Mouse (Mus musculus): ENCODE results near the gene Slc35f2.

Slc35f2 gene

GRCm38 (mm10) chr9:53771344-53772021, at the start of gene Slc35f2:
Gene Slc35f2 (plus strand): TSS chr9:53771538.
- no peak for DNase-seq (ENCODE audit: extremely low read depth, insufficient read length, low spot score)

- no peak for DNase-seq (ENCODE audit: extremely low read depth, insufficient read length, low spot score)
Observed at GRCm38 (mm10) chr9:53740829-53741404, 30.4 kb upstream of the Slc35f2 start.

- no peak for DNase-seq (ENCODE audit: extremely low read depth, insufficient read length, low spot score)
Observed at GRCm38 (mm10) chr9:53750411-53750810, 20.9 kb upstream of the Slc35f2 start.

- DNase-seq (ENCODE audit: extremely low read depth, insufficient read length, low spot score), result no peak
Observed at GRCm38 (mm10) chr9:53750899-53751298, 20.4 kb upstream of the Slc35f2 start.

- no peak for DNase-seq (ENCODE audit: extremely low read depth, insufficient read length, low spot score)
Observed at GRCm38 (mm10) chr9:53754801-53755200, 16.5 kb upstream of the Slc35f2 start.

GRCm38 (mm10) chr9:53758142-53758541, 13.2 kb upstream of the Slc35f2 start:
- no peak for DNase-seq (ENCODE audit: extremely low read depth, insufficient read length, low spot score)

GRCm38 (mm10) chr9:53764697-53765096, 6.6 kb upstream of the Slc35f2 start:
- no peak for DNase-seq (ENCODE audit: extremely low read depth, insufficient read length, low spot score)

- DNase-seq (ENCODE audit: extremely low read depth, insufficient read length, low spot score), result no peak
Observed at GRCm38 (mm10) chr9:53768486-53768885, 2.9 kb upstream of the Slc35f2 start.

GRCm38 (mm10) chr9:53770771-53771343, 481 bp upstream of the Slc35f2 start:
- DNase-seq (ENCODE audit: extremely low read depth, insufficient read length, low spot score), result no peak

GRCm38 (mm10) chr9:53772121-53772561, 803 bp downstream of the Slc35f2 start:
- no peak for DNase-seq (ENCODE audit: extremely low read depth, insufficient read length, low spot score)

GRCm38 (mm10) chr9:53775511-53775910, 4.2 kb downstream of the Slc35f2 start:
- DNase-seq (ENCODE audit: extremely low read depth, insufficient read length, low spot score), result no peak

GRCm38 (mm10) chr9:53786561-53787407, 15.4 kb downstream of the Slc35f2 start:
- DNase-seq (ENCODE audit: extremely low read depth, insufficient read length, low spot score), result peak; percentile 70

GRCm38 (mm10) chr9:53793830-53794330, 22.5 kb downstream of the Slc35f2 start:
- no peak for DNase-seq (ENCODE audit: extremely low read depth, insufficient read length, low spot score)

- DNase-seq (ENCODE audit: extremely low read depth, insufficient read length, low spot score), result no peak
Observed at GRCm38 (mm10) chr9:53794490-53794889, 23.2 kb downstream of the Slc35f2 start.

- no peak for DNase-seq (ENCODE audit: extremely low read depth, insufficient read length, low spot score)
Observed at GRCm38 (mm10) chr9:53795351-53795750, 24.0 kb downstream of the Slc35f2 start.

GRCm38 (mm10) chr9:53796386-53796785, 25.0 kb downstream of the Slc35f2 start:
- no peak for DNase-seq (ENCODE audit: extremely low read depth, insufficient read length, low spot score)

- DNase-seq (ENCODE audit: extremely low read depth, insufficient read length, low spot score), result no peak
Observed at GRCm38 (mm10) chr9:53797141-53797540, 25.8 kb downstream of the Slc35f2 start.

GRCm38 (mm10) chr9:53802921-53803320, 31.6 kb downstream of the Slc35f2 start:
- DNase-seq (ENCODE audit: extremely low read depth, insufficient read length, low spot score), result no peak

- no peak for DNase-seq (ENCODE audit: extremely low read depth, insufficient read length, low spot score)
Observed at GRCm38 (mm10) chr9:53806496-53807086, 35.3 kb downstream of the Slc35f2 start.

GRCm38 (mm10) chr9:53813418-53813817, 42.1 kb downstream of the Slc35f2 start:
- DNase-seq (ENCODE audit: extremely low read depth, insufficient read length, low spot score), result no peak

GRCm38 (mm10) chr9:53818760-53819159, 47.4 kb downstream of the Slc35f2 start:
- no peak for DNase-seq (ENCODE audit: extremely low read depth, insufficient read length, low spot score)
